Mouse (Mus musculus): ENCODE measurements around the gene Olfr678.
"Not testable (repeated sequence)": the region's sequence is repeated elsewhere in the genome, so short reads cannot be mapped to it uniquely, and the experiment has no call there.

Gene Olfr678

DNA sequence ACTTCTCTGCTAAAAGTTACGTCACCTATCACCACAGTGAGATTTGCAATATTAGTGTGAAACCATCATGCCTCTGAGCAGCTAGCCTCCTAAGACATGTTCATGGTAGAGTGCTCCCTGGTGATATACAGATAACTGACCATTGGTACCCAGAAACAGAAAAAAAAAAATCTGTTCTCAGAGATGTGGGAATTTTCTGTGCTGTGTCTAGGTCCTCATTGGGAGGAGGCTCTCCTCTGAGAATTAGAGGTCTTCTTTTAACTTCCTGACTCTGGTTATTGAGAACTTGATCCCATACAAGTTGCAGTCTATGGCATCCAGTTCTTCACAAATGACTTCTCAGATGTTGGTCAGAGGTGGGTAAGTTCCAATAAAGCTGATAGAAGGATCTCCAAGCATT, at the start of gene Olfr678:
Gene Olfr678 (plus strand): TSS at position 301 of the 400 bp plus-strand sequence.
- no peak for DNase-seq (ENCODE audit: low spot score in 2 of 2)

DNA sequence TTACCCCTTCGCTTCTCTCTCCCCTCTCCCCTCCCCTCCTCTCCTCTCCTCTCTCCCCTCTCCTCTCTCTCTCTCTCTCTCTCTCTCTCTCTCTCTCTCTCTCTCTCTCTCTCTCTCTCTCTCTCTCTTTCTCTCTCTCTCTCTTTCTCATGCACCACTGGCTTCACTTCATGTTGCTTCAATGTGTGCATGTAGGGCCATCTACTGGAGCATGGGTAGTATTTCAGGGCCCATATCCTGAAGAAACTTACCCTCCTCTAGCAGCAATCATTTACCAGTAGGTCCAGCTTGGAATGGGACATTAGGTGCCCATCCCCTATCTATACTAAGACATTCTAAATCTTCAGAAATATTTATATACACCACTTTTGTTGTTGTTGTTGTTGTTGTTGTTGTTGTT, 41.7 kb upstream of the Olfr678 start:
- no peak for DNase-seq (ENCODE audit: low spot score in 2 of 2)

DNA sequence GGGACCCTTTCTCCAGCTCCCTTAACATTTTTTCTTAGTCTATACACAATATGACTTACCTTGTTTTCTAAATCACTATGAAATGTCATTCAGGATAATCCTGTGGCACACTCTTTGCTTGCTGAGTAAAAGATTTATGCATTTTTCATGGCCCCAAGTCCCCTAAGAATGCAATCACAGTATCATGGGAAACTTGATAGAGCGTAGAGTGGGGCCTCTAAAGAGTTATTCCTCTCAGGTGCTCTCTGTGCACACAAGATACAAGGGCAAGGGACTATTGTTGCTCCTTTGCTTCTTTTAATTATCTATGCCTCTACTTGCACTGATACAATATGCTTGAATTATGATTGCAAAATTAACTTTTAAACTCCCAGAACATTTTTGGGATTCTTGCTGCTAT, 35.9 kb upstream of the Olfr678 start, which contains the start of gene Olfr675:
Gene Olfr675 (minus strand): TSS at position 101 of the 400 bp plus-strand sequence.
- no peak for DNase-seq (ENCODE audit: low spot score in 2 of 2)

DNA sequence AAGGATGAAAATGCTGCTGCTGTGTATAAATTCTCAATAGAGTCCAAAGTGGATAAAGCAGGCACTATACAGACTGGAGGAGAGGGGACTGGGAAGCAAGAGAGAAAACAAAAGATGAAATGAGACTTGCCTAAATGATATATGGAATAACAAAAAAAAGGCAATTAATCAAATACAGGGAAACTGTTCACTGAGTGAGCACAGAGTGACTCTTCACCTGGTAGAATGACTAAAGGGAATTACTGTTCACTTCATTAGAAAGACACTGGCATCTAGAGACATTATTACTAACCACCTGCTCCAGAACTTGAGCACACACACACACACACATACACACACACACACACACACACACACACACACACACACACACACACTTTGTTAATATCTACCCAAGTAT, 31.9 kb upstream of the Olfr678 start, which contains the start of gene Olfr676:
Gene Olfr676 (plus strand): TSS at position 301 of the 400 bp plus-strand sequence.
- DNase-seq (ENCODE audit: low spot score in 2 of 2) = no peak

DNA sequence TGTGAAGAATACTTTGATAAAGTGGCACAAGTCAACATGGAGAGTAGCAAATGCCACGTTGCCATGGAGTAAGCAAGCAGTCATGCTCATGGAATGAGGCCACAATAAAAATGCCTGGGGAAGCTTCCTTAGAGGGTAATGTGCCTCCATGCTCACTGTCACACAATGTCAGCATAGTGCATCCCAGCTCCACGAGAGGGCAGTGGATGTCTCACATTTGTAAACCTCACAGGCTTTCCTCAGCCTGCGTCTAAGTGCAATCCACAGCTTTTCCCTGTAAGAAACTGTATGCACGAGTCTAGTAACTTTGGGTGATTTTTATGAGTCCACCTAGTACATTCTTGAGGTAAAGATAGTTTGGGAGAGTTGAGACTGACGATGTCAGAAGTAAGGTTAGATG, 30.4 kb upstream of the Olfr678 start:
- not testable (repeated sequence) for DNase-seq (ENCODE audit: low spot score in 2 of 2)

DNA sequence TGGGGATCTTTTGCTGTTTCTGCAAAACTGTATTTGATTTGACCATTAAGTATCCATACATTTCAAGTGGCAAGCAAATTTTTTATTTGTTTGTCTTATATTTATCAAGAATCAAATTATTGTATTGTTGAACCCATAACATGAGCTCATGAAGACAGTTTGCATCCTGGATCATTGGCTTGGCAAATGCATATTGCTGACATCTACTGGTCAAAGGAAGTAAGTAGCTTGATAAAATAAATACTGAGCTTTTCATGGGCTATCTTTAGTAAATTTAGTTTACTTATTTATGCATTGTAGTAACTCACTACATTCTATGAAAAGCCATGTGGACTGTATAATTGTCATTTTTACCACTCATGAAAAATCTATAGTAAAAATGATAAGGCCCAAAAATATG, 5.3 kb upstream of the Olfr678 start:
- DNase-seq (ENCODE audit: low spot score in 2 of 2) = no peak

DNA sequence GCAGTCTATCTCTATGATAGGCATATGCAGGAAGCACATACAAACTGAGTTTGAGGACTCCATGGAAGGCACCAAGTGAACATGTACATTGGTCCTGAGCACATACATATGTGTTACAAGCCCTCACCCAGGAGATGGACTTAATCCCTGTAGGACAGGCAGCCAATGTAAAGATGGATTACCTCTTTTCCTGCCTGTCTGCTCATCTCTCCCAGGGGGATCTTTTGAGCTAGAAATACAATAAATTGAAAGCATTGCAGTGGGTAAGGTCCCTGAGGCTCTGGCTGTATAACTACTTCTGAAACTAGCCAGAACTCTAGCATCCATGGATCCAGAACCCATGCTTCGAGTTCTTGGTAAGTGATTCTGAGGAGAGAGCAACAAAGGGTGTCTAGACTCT, 16.6 kb downstream of the Olfr678 start, which contains the start of gene Olfr679:
Gene Olfr679 (plus strand): TSS at position 301 of the 400 bp plus-strand sequence.
- DNase-seq (ENCODE audit: low spot score in 2 of 2) = no peak

DNA sequence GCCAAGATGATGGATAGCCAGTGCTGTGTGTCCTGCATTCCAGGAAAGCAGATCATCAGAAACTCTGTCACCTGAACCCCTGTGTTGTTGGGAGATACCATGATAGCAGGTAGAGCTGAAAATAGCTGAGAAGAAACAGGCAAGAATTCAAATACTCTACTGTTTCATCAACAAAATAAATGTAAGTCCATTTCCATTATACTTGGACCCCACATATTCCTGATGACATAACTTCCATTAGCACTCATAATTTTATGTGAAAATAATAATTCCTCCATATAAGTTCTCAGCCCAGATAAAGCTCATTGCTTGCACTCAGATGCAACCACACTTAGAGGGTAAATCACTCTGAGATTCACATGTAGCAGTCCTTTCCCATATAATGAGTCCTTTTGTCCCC, 28.4 kb downstream of the Olfr678 start, which contains the start of gene Olfr680-ps1:
Gene Olfr680-ps1 (minus strand): TSS at position 101 of the 400 bp plus-strand sequence.
- DNase-seq (ENCODE audit: low spot score in 2 of 2) = not testable (repeated sequence)

DNA sequence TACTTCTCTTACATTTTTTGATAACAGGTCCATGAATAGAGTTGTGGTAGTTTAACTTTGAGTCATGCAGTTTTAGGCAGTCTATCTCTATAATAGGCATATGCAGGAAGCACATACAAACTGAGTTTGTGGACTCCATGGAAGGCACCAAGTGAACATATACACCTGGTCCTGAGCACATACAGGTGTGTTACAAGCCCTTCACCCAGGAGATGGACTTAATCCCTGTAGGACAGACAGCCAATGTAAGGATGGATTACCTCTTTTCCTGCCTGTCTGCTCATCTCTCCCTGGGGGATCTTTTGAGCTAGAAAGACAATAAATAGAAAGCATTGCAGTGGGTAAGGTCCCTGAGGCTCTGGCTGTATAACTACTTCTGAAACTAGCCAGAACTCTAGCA, 52.3 kb downstream of the Olfr678 start, which contains the start of gene Olfr681:
Gene Olfr681 (plus strand): TSS at position 301 of the 400 bp plus-strand sequence.
- DNase-seq (ENCODE audit: low spot score in 2 of 2) = no peak

Data from urinary bladder, postnatal 4 days (tissue).